Mouse (Mus musculus) lung, postnatal 25 days (tissue): ENCODE measurements around the gene Gm19345.

Experiments
- DNase-seq: peaks from one replicate; pipeline ENCODE4 v3.0.0; 2022; ENCODE audit warnings: low spot score

The Gm19345 gene

DNA sequence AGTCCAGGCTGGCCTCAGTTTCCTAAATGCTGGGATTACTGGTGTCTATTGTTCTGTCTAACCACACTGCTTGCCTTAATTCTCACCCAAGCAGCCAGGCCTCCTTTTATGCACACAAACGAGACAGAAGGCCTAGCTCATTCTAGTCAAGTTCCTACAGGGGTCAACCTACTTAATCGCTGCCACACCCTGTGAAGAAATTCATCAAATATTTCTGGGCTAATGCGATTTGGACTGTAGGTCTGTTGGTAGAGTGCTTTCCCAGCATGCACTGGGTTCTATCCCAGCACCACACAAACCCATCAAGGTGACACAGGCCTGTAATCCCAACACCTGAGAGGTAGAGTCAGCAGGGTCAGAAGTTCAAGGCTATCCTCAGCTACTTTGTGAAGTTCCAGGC lies 22.1 kb upstream of the Gm19345 start:
- DNase-seq, result no peak

DNA sequence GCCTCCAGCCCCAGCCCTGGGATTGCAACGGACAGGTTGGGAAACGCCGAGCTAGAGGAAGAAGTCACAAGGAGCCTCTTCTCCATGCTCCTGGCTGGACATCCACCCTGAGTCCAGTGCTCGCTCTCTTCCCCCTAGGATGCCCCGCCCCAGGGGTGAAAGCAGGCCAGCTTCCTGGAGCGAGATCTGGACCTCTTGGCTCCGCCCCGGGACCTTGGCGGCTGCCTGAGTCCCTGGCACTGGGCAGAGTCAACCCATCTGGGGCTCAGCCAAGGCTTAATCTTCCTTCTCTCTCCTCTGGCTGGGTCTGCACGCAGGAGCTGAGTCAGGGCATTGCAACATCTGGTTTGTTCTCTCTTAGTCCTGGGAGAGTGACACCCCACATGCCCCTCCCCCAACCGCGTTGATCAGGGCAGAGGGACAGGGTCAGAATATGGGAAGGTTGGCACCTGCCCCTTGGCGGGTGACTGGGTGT lies 21.1 kb upstream of the Gm19345 start:
- DNase-seq, result peak; percentile 95

DNA sequence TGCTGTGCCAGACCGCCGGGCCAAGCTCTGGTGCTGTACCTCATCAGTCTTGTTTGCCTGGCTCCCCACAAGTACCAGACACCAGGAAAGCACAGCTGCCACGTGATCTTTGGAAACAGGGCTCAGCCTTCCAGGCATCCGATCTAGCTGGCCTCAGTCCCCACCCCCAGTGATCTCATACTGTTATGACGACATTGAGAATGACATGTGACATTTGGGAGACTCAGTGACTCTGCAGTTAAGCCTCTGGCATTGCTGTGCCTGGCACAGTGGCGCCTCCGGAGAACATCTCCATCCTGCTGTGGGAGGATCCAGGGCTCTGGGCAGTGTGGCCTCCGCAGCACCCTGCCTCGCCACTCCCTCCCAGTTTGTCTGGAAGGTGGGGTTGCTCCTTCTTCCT lies 20.0 kb upstream of the Gm19345 start:
- DNase-seq, result no peak

DNA sequence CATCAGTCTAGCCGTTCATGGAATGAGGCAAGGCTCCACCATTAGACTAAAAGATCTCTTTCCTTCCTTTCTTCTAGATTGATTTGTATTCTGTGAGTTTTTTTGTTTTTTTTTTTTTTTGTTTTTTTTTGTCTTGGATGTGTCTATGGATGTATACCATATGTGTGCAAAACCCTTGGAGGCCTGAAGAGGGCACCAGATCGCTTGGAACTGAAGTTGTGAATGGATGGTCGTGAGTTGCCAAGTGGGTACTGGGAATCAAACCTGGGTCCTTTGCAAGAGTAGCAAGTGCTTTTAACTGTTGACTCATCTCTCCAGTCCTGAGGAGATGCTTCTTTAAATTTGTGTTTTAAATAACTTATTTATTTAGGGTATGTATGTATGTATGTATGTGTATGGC lies 17.7 kb upstream of the Gm19345 start:
- DNase-seq, result no peak

DNA sequence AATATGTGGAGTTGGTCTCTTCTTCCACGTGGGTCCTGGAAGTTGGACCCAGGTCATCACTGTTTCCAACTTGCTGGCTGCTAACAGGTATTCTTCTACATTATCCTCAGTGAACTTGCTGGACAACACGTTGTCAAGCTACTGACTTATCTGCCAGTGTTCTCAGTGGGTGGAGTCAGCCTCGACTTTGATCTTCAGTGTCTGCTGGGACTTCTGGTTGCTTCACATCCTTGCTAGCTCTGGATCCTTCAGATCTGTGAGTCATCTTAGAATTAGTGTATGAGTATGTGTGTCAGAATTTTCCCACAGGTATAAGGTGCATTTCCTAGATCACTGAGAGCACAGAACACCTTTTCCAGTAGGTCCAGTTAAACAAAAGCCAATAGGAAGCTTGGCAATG lies 15.0 kb upstream of the Gm19345 start:
- no peak for DNase-seq

DNA sequence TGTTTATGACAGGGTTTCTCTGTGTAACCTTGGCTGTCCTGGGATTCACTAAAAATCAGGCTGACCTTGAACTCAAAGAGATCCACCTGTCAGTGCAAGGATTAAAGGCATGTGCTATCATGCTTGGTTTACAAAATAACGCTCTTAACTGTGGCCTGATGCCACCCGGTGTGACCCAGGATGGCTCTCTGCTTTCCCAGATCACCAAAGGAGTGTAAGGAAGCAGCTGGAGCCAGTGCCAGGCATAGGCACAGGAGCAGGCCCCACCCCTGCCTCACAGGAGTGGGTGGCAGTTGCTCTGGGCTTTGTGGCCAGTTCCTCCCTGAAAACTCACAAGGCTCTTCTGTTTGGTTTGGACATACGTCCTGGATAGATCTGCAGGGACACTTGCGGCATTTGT lies 11.4 kb upstream of the Gm19345 start:
- DNase-seq, result no peak

DNA sequence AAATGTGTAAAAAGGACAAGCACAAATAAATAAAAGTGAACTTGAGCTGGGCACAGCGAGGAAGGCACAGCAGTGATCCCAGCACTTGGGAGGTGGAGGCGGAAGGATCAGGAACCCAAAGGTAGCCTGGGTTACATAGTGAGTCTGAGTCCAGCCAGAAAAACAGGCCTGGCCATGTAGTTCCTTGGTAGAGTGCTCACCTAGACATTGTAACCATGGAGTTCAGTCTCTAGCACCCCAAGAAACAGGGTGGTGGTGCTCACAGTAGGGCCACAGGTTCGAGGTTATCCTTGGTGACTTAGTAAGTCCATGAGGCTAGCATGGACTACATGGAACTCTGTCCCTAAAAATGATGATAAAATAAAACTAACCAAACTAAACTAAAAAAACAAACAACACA lies 10.9 kb upstream of the Gm19345 start:
- no peak for DNase-seq

DNA sequence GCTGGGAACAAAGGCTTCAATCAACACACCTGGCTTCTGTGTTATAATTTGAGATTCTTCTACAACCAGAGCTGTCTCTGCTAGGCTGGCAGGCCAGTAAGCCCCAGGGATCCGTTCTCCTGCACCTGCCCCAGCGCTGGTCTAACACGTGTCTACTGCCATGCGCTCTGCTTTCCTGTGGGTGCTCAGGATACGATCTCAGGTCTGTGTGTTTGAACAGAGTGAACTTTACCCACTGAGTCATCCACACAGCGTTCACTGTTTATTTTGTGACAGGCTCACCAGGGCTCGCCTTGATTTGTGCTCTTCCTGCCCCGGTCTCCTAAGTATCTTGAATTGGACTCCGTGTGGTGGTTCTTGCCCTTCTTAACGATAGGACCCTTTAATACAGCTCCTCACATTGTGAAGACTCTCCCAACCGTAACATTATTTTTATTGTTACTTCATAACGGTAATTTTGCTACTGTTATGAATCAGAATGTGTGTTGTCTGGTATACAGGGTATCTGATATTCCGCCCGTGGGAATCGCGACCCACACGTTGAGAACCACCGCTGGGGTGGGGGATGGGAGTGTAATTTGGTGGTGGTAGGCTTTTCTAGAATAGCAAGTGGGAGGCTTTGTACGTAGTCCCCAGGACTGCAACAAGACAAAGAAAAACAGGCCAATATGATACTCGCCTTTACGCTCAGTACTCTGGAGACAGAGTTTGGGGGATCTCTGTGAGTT lies 10.0 kb upstream of the Gm19345 start:
- DNase-seq, result no peak

DNA sequence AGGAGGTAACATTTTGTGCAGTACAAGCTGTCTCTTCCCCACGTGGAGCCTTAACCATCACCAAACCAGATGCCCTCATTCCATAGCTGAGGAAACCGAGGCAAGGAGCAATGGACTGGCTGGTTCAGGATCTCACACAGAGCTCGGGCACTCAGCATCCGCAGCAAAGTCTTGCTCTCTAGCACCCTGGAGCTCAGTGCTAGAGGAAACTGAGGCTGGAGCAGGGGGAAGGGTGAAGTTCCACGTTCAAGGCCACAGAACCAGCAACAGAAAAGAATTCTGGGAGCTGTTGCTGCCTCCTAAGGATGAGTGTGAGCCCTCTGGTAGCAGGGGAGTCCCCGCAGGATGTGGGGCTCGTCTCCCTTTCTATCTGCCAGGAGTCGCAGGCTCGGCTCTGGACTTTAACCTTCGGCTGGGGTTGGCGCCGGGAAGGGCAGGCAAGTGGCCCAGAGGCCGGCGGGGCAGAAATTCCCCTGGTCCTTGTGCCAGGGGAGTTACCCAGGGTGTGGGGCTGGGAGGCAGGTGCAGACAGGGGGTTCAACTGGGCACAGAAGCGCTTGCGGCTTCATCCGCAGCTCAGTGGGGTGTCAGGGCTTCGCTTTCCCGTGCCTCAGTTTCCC lies 8.8 kb upstream of the Gm19345 start:
- no peak for DNase-seq

DNA sequence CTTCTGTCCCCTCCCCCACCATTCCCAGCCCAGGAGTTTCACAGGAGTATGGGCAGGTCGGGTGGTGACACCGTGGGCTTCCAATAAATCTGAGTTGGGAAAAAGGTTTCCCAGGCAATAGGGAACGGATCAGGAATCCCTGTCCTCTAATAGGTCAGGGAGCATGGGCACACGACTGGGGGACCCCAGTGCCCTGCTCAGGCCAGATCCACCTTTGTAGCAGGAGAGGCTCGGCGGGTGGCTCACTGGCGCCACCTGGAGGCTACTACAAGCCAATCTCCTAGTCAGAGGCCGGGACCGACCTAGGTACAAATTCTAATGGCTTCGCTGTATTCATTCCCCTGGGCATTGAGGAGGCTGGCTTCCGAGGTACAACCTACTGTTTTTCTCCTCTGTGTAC lies 8.2 kb upstream of the Gm19345 start:
- peak; percentile 74 for DNase-seq

DNA sequence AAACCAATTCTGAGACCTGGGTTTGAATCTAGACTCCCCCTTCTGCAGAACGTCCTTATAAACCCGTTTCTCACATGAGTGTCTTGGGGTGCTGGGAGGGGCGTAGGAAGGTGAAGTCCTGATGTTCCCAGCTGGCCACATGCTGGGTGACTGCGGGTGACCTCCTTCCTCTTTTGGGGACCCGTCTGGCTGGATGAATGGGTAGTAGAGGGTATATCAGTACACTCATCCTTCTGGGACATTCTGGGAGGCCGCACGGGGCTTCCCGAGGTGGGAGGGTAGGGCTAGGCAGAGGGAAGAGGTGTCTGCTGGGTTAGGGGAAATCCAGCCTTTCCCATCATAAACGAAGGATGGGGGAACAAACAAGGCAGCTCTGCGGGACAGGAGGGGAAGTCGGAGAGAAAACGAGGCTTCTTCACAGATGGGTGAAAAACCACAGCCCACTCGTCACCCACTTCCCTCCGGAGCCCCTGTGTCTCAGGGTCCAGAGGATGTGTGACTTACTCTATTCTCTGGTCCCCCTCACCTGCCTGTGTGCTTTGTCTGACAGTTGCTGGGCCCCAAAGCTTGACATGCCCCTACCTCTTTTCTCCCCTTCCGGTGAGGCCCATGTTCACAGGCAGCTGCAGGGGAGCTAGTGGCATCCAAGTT lies 7.2 kb upstream of the Gm19345 start:
- no peak for DNase-seq

DNA sequence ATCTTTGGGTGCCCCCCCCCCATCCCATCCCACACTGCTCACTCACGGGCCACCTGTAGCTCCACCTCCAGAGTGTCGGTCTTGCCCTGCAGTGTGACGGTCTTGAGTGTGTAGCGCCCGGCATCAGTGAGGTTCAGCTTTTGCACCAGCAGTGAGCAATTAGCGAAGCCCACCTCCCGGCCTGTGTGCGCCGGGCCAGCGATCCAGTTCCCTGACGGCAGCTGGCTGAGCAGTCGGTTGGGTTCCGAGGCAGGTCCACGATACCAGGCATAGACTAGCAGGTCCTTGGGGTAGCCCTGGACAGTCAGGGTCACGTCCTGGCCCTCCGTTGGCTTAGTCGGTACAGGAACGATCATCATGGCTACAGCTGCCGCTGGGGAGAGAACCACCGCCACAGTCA lies 1.7 kb downstream of the Gm19345 start:
- DNase-seq, result no peak

DNA sequence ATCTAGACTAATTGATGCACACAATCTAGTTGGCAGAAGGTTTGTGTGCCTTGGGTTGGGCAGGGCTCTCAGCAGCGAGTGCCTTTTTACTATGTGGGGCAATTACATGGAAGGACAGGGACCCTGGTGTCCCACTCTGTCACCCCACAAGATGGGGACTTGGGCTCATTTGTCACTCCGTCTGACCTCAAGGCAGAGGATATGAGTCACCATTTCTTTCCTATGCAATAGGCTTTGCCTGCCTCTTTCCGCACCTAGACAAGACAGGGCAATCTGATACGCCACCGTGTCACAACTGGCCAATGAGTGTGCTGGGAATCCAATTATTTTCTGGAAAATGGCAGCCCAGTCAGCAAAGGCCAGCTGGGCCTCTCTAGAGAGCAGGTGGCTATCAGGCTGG lies 3.9 kb downstream of the Gm19345 start:
- DNase-seq, result no peak

DNA sequence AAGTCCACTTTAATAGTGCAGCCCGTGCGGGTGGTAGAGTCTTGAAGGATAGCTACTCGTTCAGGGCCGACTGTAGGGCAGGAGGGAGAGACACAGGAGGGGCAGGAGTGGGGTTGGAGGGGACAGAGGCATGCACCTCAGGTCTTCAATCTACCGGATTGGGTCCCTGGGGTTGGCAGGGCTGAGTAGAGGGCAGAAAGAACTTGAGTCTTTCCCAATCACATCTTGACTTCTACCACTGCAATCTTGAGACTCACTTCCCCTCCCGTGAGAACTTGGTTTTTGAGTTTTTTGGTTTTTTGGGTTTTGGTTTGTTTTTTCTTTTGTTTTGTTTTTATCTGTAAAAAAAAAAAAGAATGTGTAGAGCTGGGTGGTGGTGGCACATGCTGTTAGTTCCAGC lies 4.5 kb downstream of the Gm19345 start:
- no peak for DNase-seq

DNA sequence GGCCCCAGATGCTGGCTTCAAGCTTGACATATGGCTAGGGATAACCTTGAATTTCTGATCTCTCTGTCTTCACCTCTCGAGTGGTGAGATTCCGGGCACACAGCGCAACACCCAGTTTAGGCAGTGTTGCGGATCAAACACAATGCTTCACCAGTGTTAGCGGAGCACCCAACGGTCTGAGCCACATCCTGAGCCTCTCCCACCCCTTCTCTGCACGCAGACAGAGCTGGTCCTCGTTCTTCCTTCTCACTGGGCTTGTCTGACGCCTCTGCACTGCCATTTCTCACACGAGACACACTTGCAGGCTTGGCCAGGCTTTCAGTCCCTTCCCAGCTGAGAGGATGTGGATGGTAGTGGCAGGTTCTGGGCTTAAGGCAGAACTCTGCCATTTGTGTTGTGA lies 7.9 kb downstream of the Gm19345 start:
- DNase-seq, result no peak

DNA sequence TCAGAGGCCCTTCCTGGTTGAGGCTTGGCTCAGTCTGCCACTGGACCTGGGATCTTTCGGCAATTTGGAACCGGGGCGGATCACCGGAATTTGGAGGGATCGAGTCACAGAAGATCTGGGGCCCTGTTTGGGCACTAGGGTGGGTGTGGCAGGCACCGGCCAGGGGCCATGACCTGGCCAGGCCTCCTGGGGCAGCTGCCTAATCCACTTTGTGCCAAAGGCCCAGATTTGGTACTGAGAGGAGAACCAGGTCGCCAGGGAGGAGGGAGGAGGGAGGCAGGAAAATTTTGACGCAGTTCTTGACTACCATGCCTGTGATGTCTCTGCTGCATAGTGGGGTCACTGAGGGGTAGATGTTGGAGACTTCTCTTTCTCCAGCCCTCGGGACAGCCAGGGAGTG lies 9.4 kb downstream of the Gm19345 start, which contains the start of gene Ceacam16:
TSS of gene Ceacam16 (minus strand) at position 101 of the 400 bp plus-strand sequence.
- DNase-seq, result no peak

DNA sequence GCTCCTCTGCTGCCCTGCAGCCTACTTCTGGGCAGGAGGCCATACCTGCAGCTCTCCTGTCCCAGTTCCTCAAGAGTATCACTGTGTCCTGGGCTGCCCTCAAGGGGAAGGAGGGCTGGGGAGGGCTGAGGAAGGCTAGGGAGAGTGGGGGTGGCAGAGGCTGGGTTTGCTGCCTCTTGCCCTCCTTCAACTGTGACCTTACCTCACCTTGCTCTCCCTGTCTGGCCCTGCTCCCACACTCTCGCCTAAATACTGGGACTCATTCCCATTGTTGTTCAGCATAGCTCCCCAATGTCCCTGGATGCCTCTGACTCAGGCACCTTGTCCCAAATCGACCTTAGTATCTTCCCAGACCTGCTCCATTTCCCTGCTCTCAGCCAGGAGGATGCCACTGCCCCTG lies 12.4 kb downstream of the Gm19345 start:
- peak; percentile 53 for DNase-seq

DNA sequence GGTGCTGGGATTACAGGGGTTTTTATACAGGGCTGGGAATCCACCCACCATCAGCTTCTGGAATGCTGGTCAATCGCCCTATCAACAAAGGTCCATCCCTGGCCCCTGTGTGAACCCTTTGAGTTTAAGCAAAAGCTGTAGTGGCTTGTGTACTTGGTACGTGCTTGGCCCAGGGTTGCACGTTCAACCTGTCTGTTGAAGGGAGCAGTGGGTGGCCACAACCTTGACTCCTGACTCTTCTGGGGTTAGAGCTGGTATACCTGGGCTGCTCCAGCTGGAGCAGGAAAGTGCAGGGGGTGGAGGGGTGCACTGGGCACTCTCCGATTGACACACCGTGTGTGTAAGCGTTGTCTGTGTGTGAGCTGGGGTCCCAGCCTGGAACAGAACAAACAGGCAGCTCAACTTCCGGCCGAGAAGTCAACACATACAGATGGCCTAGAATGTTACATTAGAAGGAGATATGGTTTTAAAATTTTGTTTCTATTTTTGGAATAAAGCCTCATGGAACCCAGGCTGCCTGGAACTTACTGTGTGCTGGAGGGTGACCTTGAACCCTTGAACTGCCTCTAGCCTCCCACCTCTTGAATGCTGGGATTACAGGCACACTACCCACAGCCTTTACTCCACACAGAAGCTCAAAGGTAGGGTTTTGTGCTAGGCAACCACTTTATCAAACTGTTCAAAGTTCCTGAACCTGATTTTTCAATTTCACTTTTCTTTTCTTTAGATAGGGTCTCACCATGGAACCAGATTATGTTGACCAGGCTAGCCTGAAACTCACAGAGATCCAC lies 13.6 kb downstream of the Gm19345 start:
- no peak for DNase-seq

DNA sequence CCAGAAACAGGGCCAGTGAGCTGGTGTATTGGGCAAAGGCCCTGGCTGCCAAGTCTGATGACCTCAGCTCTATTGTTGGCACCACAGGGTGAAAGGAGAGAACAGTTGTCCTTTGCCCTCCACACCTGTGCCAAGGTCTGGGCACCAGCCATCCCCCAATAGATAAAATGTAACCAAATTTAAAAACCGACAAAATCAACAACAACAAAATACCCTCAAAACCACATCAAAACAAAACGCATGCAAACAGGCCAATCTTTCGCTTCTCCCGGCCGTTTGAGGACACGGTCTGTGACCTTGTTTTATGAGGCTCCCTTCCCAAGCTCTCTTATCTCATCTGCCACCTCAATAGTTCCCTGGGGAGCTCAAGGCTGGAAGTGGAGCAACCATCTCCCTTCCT lies 14.7 kb downstream of the Gm19345 start:
- no peak for DNase-seq

DNA sequence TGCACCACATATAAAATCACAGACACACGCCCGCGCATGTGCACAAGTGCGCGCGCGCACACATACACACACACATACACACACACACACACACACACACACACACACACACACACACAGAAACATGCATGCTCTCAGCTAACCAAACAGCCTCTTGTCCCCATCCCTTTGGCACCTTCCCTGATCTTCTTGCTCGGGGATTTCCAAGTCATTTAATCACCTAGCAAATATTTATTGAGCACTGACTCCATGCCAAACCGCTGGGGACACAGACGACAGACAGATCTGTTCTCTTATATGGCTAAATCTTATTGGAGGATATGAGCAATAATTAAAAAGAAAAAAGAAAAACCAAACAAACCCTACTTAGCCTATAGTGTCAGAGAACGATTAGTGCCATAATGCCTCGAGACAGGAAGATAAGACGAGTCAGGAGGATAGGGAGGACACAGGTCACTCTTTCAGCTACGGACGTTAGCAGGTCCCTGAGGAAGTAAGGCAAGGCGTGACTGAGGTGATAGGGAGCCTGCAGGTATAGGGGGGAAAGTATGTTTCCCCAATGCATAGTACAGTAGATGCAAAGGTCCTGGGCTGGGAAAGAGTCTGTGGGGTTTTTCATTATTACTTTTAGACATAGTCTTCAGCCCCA lies 16.1 kb downstream of the Gm19345 start:
- DNase-seq, result no peak

DNA sequence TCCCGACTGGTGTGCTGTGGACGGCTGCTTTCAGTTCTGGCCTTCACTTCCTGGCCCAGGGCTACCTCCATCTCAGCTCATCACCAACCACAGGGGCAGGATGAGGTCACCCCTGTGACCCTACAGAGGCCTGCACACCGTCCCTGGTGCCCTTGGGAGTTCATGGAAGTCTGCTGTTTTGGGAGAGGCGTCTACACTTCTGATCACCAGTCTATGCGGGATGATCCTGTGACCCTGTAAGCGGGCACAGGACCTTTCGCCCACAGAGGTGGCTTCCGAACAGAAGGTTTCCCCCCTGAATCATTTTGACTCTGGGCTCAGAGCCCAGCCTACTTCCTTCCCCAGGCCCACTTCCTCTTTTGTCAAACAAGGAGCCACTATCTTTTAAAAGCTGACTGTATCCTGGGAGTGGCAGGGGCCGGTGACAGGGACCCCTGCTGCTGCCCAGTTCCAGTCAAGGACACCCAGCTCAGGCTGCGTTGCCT lies 19.4 kb downstream of the Gm19345 start:
- DNase-seq, result peak; percentile 58
